8 mouse cellular contexts compared by ENCODE assay signal in genomic region chr4:55306636-55307035, GRCm38 (mm10).
"Had no signal": no experiment of that assay in that cellular context is flagged by ENCODE, and none has a peak within 500 bp of the region (broad histone marks: within the 10 kb centered on the region; RNA-seq: fewer than 3 reads in every experiment).

No protein-coding gene starts in this region.

- DNase-seq: liver, postnatal 0 days; lung, adult 2 months; lung, postnatal 14 days; lung, postnatal 36 days; right cerebral cortex, postnatal 14 days; thymus, adult 18-20 months; thymus, postnatal 14 days; thymus, postnatal 36 days had no signal
